Mouse (Mus musculus) lung, embryonic 14.5 days (tissue): ENCODE results near the gene Astn2. TPM values are rescaled to one million over a fixed set of nuclear protein-coding genes. Genes with fewer than 3 reads are reported as not detected.

Experiments used
- ATAC-seq: fragments of 200-750 bp; cut with Nextera tagmentation; 2 replicates; pipeline ENCODE4 v1.8.0; 2017; ENCODE audit warnings: mild to moderate bottlenecking, moderate TSS enrichment, moderate library complexity; ENCODE audit not compliant: insufficient read depth
- DNase-seq: peaks from one replicate; pipeline ENCODE4 v3.0.0-alpha.2; 2015
- H3K27ac ChIP-seq: fragments of 300-500 bp; sonication (generic); 2 replicates; pipeline ENCODE4 v1.5.1; 2014; ENCODE audit warnings: low read depth, mild to moderate bottlenecking, moderate library complexity
- H3K27me3 ChIP-seq: fragments of 300-500 bp; sonication (generic); 2 replicates; pipeline ENCODE4 v1.6.1; 2014; ENCODE audit warnings: low read length, control low read depth; ENCODE audit not compliant: insufficient read depth
- H3K36me3 ChIP-seq: fragments of 300-500 bp; sonication (generic); 2 replicates; pipeline ENCODE4 v1.6.1; 2014; ENCODE audit warnings: control low read depth; ENCODE audit not compliant: insufficient read depth
- H3K4me1 ChIP-seq: fragments of 300-500 bp; sonication (generic); 2 replicates; pipeline ENCODE4 v1.6.1; 2014; ENCODE audit warnings: antibody characterized with exemption, control low read depth; ENCODE audit not compliant: insufficient read depth
- H3K4me2 ChIP-seq: fragments of 300-500 bp; sonication (generic); 2 replicates; pipeline ENCODE4 v1.6.1; 2014; ENCODE audit warnings: mild to moderate bottlenecking
- H3K4me3 ChIP-seq: fragments of 300-500 bp; sonication (generic); 2 replicates; pipeline ENCODE4 v1.5.1; 2014; ENCODE audit warnings: low read depth, low read length
- H3K9ac ChIP-seq: fragments of 300-500 bp; sonication (generic); 2 replicates; pipeline ENCODE4 v1.6.1; 2014
- H3K9me3 ChIP-seq: fragments of 300-500 bp; sonication (generic); 2 replicates; pipeline ENCODE4 v1.6.1; 2016; ENCODE audit warnings: low read depth, low read length, control low read depth
- CTCF ChIP-seq: IDR thresholded peaks from 2 replicates; pipeline ENCODE4 v1.5.1; 2016; ENCODE audit warnings: antibody characterized with exemption, low read depth
- WGBS: fragments of 180-500 bp; shearing (Covaris S2); extraction: QIAGEN DNeasy Blood & Tissue Kit; methylation state at CpG from one replicate; pipeline ENCODE4 v1.1.7; 2014; 5-methylcytosine and 5-hydroxymethylcytosine counted together
- polyA plus RNA-seq: library from polyadenylated mRNA; unstranded; fragments of >200 nt; fragmentation: Nextera tagmentation; extraction: Ambion mirVana; gene quantifications from 2 replicates; pipeline ENCODE4 v1.2.1, GENCODE M21; 2014

Gene Astn2
- polyA plus RNA-seq, 1 experiment from 2014 or later: 1.1 TPM

- Histone ChIP-seq H3K4me3 (no peak overlapping the region), H3K4me2 (no peak overlapping the region), H3K9ac (no peak overlapping the region), H3K9me3 (no peaks in the 10 kb centered on the region), H3K36me3 (no peaks in the 10 kb centered on the region), H3K27ac (no peak overlapping the region), H3K4me1 (no peaks in the 10 kb centered on the region), H3K27me3 (no peaks in the 10 kb centered on the region)
- no peak; the same call in 1 of the 2 replicates for ATAC-seq
- WGBS: 63% methylated on average over 3 of the region's 3 CpGs
- TF ChIP-seq CTCF: no peak
- DNase-seq: peak; percentile 6
Observed at GRCm38 (mm10) chr4:65761658-65762057, 642.8 kb downstream of the Astn2 start.

DNA sequence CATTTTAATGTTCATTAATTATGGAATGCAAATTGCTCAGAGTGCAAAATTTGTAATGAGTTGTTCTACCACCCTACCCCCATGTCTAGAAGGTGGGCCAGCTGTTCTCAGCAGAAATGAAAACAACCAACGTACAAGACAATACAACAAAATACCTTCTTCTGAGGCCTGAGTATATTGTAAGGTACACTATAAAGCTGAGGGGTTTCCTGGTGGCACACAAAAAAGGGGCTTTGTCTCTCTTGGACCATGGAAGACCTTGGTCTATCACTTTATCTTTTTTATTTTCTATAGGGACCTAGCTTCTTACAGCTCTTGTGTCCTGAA lies 645.6 kb downstream of the Astn2 start:
- DNase-seq: no peak
- H3K27ac ChIP-seq: no peak overlapping the region
- 66% methylated on average over 1 of the region's 1 CpGs for WGBS

GRCm38 (mm10) chr4:65758174-65758874 lies 646.1 kb downstream of the Astn2 start:
- Histone ChIP-seq H3K9ac (no peak overlapping the region), H3K4me3 (no peak overlapping the region), H3K9me3 (no peaks in the 10 kb centered on the region), H3K4me1 (no peaks in the 10 kb centered on the region), H3K4me2 (no peak overlapping the region), H3K27me3 (no peaks in the 10 kb centered on the region), H3K27ac (no peak overlapping the region), H3K36me3 (no peaks in the 10 kb centered on the region)
- WGBS: 39% methylated on average over 5 of the region's 5 CpGs
- DNase-seq (peak; percentile 64), ATAC-seq (peak; percentile 47; the same call in 1 of the 2 replicates)
- no peak for TF ChIP-seq CTCF

More for the DNA sequence above, 645.6 kb downstream of the Astn2 start:
- no peak for TF ChIP-seq CTCF
- no peak overlapping the region for H3K9ac ChIP-seq
- no peak for ATAC-seq
- H3K4me1 ChIP-seq: no peaks in the 10 kb centered on the region
- no peak overlapping the region for H3K4me2 ChIP-seq
- H3K36me3 ChIP-seq: no peaks in the 10 kb centered on the region
- no peak overlapping the region for H3K4me3 ChIP-seq
- H3K27me3 ChIP-seq: no peaks in the 10 kb centered on the region
- H3K9me3 ChIP-seq: no peaks in the 10 kb centered on the region

- WGBS: 58% methylated on average over 3 of the region's 3 CpGs
- H3K36me3 ChIP-seq: no peaks in the 10 kb centered on the region
- ATAC-seq: no peak
- H3K9me3 ChIP-seq: no peaks in the 10 kb centered on the region
- no peak overlapping the region for H3K4me2 ChIP-seq
- DNase-seq: no peak
- H3K9ac ChIP-seq: no peak overlapping the region
- no peaks in the 10 kb centered on the region for H3K4me1 ChIP-seq
- no peak overlapping the region for H3K4me3 ChIP-seq
- H3K27me3 ChIP-seq: no peaks in the 10 kb centered on the region
- no peak for TF ChIP-seq CTCF
- no peak overlapping the region for H3K27ac ChIP-seq
Observed at GRCm38 (mm10) chr4:65752941-65753340, 651.5 kb downstream of the Astn2 start.

DNA sequence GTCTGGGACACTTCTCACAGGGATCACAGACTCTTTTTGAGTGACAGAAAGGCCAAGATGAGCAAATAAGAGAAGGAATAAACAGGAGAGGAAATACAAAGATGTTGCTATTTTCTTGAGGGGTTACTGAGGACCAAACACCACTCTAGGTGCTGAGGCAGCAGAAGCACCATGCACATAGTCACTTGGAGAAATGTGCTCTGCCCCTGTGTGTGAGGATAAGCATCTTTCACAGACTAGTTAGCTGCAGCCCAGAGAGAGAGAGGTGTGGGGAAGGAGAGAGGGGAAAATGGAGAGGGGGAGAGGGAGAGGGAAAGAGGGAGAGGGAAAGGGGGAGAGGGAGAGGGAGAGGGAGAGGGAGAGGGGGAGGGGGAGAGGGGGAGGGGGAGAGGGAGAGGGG lies 659.6 kb downstream of the Astn2 start:
- Histone ChIP-seq H3K27me3 (no peaks in the 10 kb centered on the region), H3K36me3 (no peaks in the 10 kb centered on the region), H3K27ac (no peak overlapping the region), H3K9me3 (no peaks in the 10 kb centered on the region), H3K4me3 (no peak overlapping the region), H3K4me1 (no peaks in the 10 kb centered on the region), H3K4me2 (no peak overlapping the region), H3K9ac (no peak overlapping the region)
- no peak for TF ChIP-seq CTCF
- DNase-seq (no peak), ATAC-seq (no peak)

DNA sequence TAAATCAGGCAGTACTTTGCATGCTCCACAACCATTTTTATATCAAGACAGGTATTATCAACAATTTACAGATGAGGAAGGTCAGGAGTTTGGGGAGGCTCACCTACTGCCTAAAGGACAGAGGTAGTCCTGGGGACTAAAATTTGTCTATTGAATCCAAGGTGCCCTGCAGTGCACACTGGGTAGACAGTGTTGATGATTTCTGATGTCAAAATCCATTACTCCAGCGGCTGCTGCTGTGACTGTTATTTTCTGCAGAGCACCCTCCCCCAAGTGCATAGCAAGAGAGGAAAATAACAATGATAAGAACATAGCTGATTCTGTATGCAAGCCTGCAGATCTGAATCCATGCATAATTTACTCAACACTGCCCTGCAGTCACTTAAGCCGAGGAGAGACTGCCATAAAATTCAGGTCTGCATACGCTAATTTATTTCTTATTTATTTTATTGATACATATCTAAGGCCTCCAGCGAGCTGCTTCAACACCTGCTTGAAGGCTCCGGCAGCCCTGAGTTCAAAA lies 660.3 kb downstream of the Astn2 start:
- TF ChIP-seq CTCF: no peak
- WGBS: 48% methylated on average over 5 of the region's 5 CpGs
- Histone ChIP-seq H3K27me3 (no peaks in the 10 kb centered on the region), H3K4me1 (no peaks in the 10 kb centered on the region), H3K27ac (no peak overlapping the region), H3K4me3 (no peak overlapping the region), H3K36me3 (no peaks in the 10 kb centered on the region), H3K9ac (no peak overlapping the region), H3K9me3 (no peaks in the 10 kb centered on the region), H3K4me2 (no peak overlapping the region)
- no peak for DNase-seq
- ATAC-seq: no peak

GRCm38 (mm10) chr4:65743160-65743691 lies 661.2 kb downstream of the Astn2 start:
- H3K27me3 ChIP-seq: no peaks in the 10 kb centered on the region
- ATAC-seq (no peak), DNase-seq (no peak)
- no peak overlapping the region for H3K9ac ChIP-seq
- no peaks in the 10 kb centered on the region for H3K9me3 ChIP-seq
- no peaks in the 10 kb centered on the region for H3K36me3 ChIP-seq
- no peak overlapping the region for H3K4me3 ChIP-seq
- H3K4me2 ChIP-seq: no peak overlapping the region
- H3K27ac ChIP-seq: no peak overlapping the region
- TF ChIP-seq CTCF: no peak
- H3K4me1 ChIP-seq: no peaks in the 10 kb centered on the region
